Comparison of ENCODE assay signal across 7 mouse cellular contexts in the genomic region with DNA sequence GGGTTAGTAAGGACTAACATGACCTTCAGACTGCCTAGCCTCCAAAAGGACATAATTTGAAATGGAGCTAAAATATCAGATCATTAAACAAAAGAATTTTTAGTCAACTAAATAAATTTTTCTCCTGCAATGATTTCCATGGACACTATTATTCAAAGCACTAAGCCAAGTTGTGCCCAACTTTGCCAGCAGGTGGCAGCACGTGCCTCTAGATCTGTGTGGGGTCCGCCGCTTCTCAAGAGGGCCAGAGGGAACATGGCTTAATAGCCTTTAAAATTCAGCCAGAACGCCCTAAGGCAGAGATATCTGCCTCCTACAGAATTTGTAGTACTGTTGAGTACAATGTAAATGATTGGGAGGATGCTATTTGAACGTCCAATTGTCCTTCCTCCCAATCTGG.
DNase-seq lines count a peak whose midpoint lies in the region; ATAC-seq and TF ChIP-seq lines count a peak whose summit lies in the region.

No protein-coding gene starts in this region.

- H3K27me3 ChIP-seq in forebrain, embryonic 12.5 days, result peaks cover 20% of the 10 kb centered on the region
- peaks cover 13% of the 10 kb centered on the region; the same call in 1 of the 2 replicates for H3K27me3 ChIP-seq in hindbrain, embryonic 12.5 days

- 9% methylated on average over 5 of the region's 5 CpGs for WGBS in forebrain, embryonic 12.5 days
- WGBS in hindbrain, embryonic 12.5 days, result 11% methylated on average over 5 of the region's 5 CpGs

- TF ChIP-seq CTCF in left cerebral cortex, adult 2 months (IDR thresholded peaks at IDR 0.05), result peak; percentile 92

- H3K4me2 ChIP-seq in forebrain, embryonic 12.5 days, result no peak overlapping the region
- no peak overlapping the region for H3K4me2 ChIP-seq in hindbrain, embryonic 12.5 days (replicated peaks)

- H3K4me1 ChIP-seq in forebrain, embryonic 12.5 days, result peaks cover 12% of the 10 kb centered on the region; the same call in 1 of the 2 replicates
- H3K4me1 ChIP-seq in hindbrain, embryonic 12.5 days, result peaks cover 11% of the 10 kb centered on the region

- H3K4me3 ChIP-seq in forebrain, embryonic 12.5 days (replicated peaks), result no peak overlapping the region
- no peak overlapping the region for H3K4me3 ChIP-seq in hindbrain, embryonic 12.5 days
- no peak overlapping the region for H3K4me3 ChIP-seq in left cerebral cortex, adult 2 months

- peak; percentile 59 for DNase-seq in Muller cell, postnatal 12 days (ENCODE audit: inconsistent ontology term)
- DNase-seq in brain, adult 2 months (ENCODE audit: low read depth, low spot score), result peak; percentile 87
- DNase-seq in left cerebral cortex, adult 2 months (ENCODE audit: extremely low spot score in 1 of 2, low spot score in 2 of 2), result peak; percentile 74 to 82
- peak; percentile 60 to 74 for DNase-seq in right cerebral cortex, postnatal 36 days (ENCODE audit: low spot score in 2 of 2)

- H3K9me3 ChIP-seq in forebrain, embryonic 12.5 days, result no peaks in the 10 kb centered on the region
- H3K9me3 ChIP-seq in hindbrain, embryonic 12.5 days (replicated peaks), result no peaks in the 10 kb centered on the region

- H3K9ac ChIP-seq in forebrain, embryonic 12.5 days, result no peak overlapping the region
- H3K9ac ChIP-seq in hindbrain, embryonic 12.5 days, result no peak overlapping the region

- no peaks in the 10 kb centered on the region for H3K36me3 ChIP-seq in forebrain, embryonic 12.5 days (replicated peaks)
- no peaks in the 10 kb centered on the region for H3K36me3 ChIP-seq in hindbrain, embryonic 12.5 days

- peak; percentile 66; the same call in 1 of the 2 replicates for ATAC-seq in forebrain, embryonic 12.5 days (ENCODE audit: low FRiP score)
- peak; percentile 23; the same call in 1 of the 2 replicates for ATAC-seq in hindbrain, embryonic 12.5 days (ENCODE audit: low FRiP score)
- ATAC-seq in megakaryocyte-erythroid progenitor cell, adult 5-6 weeks (replicated peaks; ENCODE audit: low FRiP score, low TSS enrichment, poor library complexity, severe bottlenecking), result peak; percentile 57; the same call in 1 of the 2 replicates

- intact Hi-C loops in left cerebral cortex, adult 2 months (cut with DNase I), result loop anchor here (5.0 kb wide), 3 partner anchors 94 to 494 kb away; a partner anchor contains a TSS

- no peak overlapping the region for H3K27ac ChIP-seq in forebrain, embryonic 12.5 days
- no peak overlapping the region for H3K27ac ChIP-seq in hindbrain, embryonic 12.5 days
- peak overlapping the region; percentile 36; the same call in 1 of the 2 replicates for H3K27ac ChIP-seq in left cerebral cortex, adult 2 months
